Mouse (Mus musculus) cerebral cortex, adult 2 months (tissue): ENCODE results near the gene Zfr2.

Experiments used
- WGBS: fragments of 180-500 bp; shearing (Covaris S2); methylation state at CpG from one replicate; pipeline ENCODE4 v1.1.7; 2018; 5-methylcytosine and 5-hydroxymethylcytosine counted together

Zfr2 gene

GRCm38 (mm10) chr10:81202978-81203720 lies 29.8 kb upstream of the Zfr2 start:
- WGBS, result 68% methylated on average over 8 of the region's 8 CpGs

- 59% methylated on average over 4 of the region's 4 CpGs for WGBS
These were observed 28.8 kb upstream of the Zfr2 start for GRCm38 (mm10) chr10:81204137-81204536.

- 97% methylated on average over 5 of the region's 5 CpGs for WGBS
These were observed 22.8 kb upstream of the Zfr2 start for GRCm38 (mm10) chr10:81210154-81210553.

- WGBS, result 79% methylated on average over 6 of the region's 6 CpGs
These were observed 16.7 kb upstream of the Zfr2 start for GRCm38 (mm10) chr10:81216260-81216659.

- 84% methylated on average over 6 of the region's 6 CpGs for WGBS
These were observed 16.1 kb upstream of the Zfr2 start for GRCm38 (mm10) chr10:81216810-81217209.

GRCm38 (mm10) chr10:81217267-81217666 lies 15.7 kb upstream of the Zfr2 start:
- WGBS, result 21% methylated on average over 1 of the region's 1 CpGs

GRCm38 (mm10) chr10:81217964-81218363 lies 15.0 kb upstream of the Zfr2 start:
- WGBS, result 26% methylated on average over 7 of the region's 7 CpGs

- WGBS, result 78% methylated on average over 5 of the region's 5 CpGs
These were observed 11.4 kb upstream of the Zfr2 start for GRCm38 (mm10) chr10:81221402-81222015.

- 70% methylated on average over 2 of the region's 2 CpGs for WGBS
These were observed 9.2 kb upstream of the Zfr2 start for GRCm38 (mm10) chr10:81223731-81224130.

GRCm38 (mm10) chr10:81229735-81230437 lies 3.1 kb upstream of the Zfr2 start:
- WGBS, result 5% methylated on average over 20 of the region's 20 CpGs

- 4% methylated on average over 27 of the region's 27 CpGs for WGBS
These were observed 2.3 kb upstream of the Zfr2 start, which contains the start of gene Atcay for GRCm38 (mm10) chr10:81230438-81231332. Atcay (minus strand) TSS chr10:81230833.

- 32% methylated on average over 7 of the region's 7 CpGs for WGBS
These were observed 1.5 kb upstream of the Zfr2 start for GRCm38 (mm10) chr10:81231436-81231835.

GRCm38 (mm10) chr10:81233226-81233585 lies 251 bp downstream of the Zfr2 start:
- WGBS, result 3% methylated on average over 28 of the region's 28 CpGs

- 71% methylated on average over 6 of the region's 6 CpGs for WGBS
These were observed 1.3 kb downstream of the Zfr2 start for GRCm38 (mm10) chr10:81234206-81234605.

- 87% methylated on average over 12 of the region's 12 CpGs for WGBS
These were observed 3.7 kb downstream of the Zfr2 start for GRCm38 (mm10) chr10:81236471-81237268.

GRCm38 (mm10) chr10:81238618-81239017 lies 5.7 kb downstream of the Zfr2 start:
- WGBS, result 58% methylated on average over 2 of the region's 2 CpGs

GRCm38 (mm10) chr10:81240876-81241275 lies 7.9 kb downstream of the Zfr2 start:
- 16% methylated on average over 13 of the region's 13 CpGs for WGBS

- WGBS, result 87% methylated on average over 16 of the region's 16 CpGs
These were observed 9.1 kb downstream of the Zfr2 start for GRCm38 (mm10) chr10:81242021-81242420.

GRCm38 (mm10) chr10:81244146-81244545 lies 11.2 kb downstream of the Zfr2 start:
- WGBS, result 84% methylated on average over 4 of the region's 4 CpGs

- WGBS, result 7% methylated on average over 17 of the region's 17 CpGs
These were observed 11.6 kb downstream of the Zfr2 start for GRCm38 (mm10) chr10:81244595-81244994.

- WGBS, result 72% methylated on average over 6 of the region's 6 CpGs
These were observed 12.2 kb downstream of the Zfr2 start for GRCm38 (mm10) chr10:81245166-81245565.
